Mouse (Mus musculus) ZHBTc4 (cell line): ENCODE measurements around the gene Olfr1196.
"Not testable (repeated sequence)": the region's sequence is repeated elsewhere in the genome, so short reads cannot be mapped to it uniquely, and the experiment has no call there.

Experiments
- DNase-seq: peaks from one replicate; pipeline ENCODE4 v3.0.0-alpha.2; 2011; ENCODE audit warnings: low read depth, low spot score

The Olfr1196 gene

DNA sequence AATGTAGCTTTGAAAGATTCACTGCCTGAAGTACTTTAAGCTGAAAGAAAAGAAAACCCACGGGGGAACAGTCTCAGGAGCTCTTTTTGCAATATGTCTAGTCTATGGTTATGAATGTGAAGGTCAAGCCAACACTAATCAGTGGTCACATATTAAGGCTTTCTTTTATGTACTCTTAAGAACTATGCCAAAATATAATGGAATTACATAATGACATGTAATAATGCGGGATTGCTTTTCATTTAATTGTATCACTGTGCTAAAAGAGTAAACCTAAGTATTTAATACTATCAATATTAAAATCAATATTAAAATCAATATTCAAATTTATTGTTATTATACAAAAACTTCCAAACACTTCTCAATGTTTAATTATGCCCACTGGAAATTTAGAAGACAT is at the start of gene Olfr1196:
Gene Olfr1196, minus strand, starts transcription at position 101 of the 400 bp plus-strand sequence.
- no peak for DNase-seq

DNA sequence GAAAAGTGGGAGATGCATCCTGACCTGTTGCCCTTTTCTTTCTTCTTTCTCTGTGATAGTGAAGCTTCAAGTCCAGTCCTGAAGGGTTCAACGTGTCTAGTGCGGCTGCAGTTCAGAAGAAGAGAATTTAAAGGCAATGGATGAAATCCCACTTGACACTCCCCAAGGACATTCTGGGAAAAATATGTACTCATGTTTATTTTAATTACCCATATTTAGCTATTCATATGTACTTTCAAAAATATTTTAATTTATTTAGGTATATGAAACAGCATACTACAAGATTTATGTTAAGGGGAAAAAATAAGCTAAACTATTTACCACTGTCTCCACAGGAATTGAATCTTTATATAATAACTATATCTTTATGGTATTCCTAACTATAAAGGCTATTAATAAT is 46.9 kb upstream of the Olfr1196 start, which contains the start of gene Olfr1198:
Gene Olfr1198, minus strand, starts transcription at position 101 of the 400 bp plus-strand sequence.
- no peak for DNase-seq

DNA sequence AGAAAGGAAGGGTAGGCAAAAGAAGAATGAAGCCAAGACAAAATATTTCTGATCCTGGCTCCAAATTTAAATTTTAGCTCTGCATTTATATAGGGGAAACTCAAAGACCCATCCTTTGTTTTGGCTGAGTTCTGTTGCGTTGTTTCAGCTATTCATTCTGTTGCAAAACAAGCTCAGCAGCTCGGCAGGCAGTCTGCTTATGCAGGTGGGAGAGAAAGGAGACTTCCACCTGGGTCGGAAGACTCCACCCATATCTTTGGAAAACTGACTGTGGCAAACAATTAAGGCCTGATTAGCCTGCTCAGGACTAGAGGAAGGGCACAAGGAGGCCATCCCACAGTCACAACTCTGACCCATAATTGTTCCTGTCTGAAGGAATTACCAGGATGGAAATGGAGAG is 39.0 kb upstream of the Olfr1196 start:
- DNase-seq: peak; percentile 46

DNA sequence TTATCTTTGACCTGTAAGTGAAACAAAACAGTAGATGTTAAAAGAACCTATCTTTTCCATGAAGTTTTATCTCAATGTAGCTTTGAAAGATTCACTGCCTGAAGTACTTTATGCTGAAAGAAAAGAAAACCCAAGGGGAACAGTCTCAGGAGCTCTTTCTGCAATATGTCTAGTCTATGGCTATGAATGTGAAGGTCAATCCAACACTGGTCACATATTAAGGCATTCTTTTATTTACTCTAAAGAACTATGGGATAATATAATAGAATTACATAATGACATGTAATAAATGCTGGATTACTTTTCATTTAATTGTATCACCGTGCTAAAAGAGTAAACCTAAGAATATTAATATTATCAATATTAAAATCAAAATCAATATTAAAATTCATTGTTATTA is 27.9 kb upstream of the Olfr1196 start, which contains the start of gene Olfr1197:
Gene Olfr1197, minus strand, starts transcription at position 101 of the 400 bp plus-strand sequence.
- no peak for DNase-seq

DNA sequence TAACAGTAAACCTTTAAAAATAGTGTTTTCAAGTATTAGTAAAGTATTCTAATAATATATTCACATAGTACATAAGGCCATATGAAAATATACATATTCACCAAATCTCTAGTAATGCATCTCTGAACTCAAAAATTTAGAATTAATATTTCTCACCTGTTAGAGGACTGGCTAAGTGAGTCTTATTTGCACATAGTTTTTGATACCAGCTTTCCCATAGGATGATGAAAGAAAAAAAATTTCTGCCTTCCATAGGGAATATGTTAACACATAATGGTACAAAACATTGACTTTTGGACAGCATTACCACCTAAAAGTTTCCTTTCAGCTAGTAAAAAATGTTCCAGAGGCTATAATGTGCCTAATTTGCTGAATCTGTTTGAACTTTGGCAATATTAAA is 15.3 kb downstream of the Olfr1196 start, which contains the start of gene Olfr1195:
Gene Olfr1195, minus strand, starts transcription at position 101 of the 400 bp plus-strand sequence.
- no peak for DNase-seq

DNA sequence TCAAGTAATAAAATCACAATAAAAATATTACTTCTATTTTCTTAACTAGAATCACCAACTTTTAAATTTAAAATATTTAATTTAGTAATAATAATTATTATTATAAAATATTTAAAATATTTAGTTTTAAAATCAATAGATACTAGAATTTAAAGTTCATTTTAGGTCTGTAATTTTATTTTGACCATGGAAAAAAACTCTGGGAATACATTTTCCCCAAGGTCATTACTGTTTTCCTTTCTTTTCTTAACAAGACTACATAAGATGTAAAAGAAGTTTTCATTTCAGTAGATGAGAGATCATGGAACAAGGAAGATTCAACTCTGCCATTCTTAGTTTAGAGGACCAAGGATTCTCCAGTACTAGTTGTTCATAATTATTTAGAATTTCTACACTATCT is 29.1 kb downstream of the Olfr1196 start, which contains the start of gene Olfr1193:
Gene Olfr1193, plus strand, starts transcription at position 301 of the 400 bp plus-strand sequence.
- not testable (repeated sequence) for DNase-seq

DNA sequence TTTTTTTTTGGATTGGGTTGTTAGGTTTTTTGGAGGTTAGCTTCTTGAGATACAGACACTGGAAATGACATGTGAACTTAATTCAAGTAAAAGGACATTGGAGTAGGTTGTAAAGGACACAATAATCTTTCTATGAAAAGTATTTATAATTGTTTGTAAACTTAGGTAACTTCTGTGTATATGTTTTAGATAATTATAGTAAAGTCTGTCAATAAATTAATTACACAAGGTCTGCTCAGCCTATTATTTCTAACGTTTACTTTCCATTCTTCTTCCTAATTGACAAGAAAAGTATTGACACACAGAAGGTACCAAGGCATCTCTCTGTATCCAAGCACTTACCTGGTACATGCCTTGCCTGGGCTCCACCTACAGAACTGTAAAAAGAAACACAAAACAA is 56.2 kb downstream of the Olfr1196 start, which contains the start of gene Olfr1192-ps1:
Gene Olfr1192-ps1, plus strand, starts transcription at position 301 of the 400 bp plus-strand sequence.
- no peak for DNase-seq
